Mouse (Mus musculus) thymus, postnatal 36 days (tissue): ENCODE data around the gene Spats2.
"Not testable (repeated sequence)": the region's sequence is repeated elsewhere in the genome, so short reads cannot be mapped to it uniquely, and the experiment has no call there.

ENCODE experiments used
- DNase-seq, 2 experiments: peaks; one replicate each; pipeline ENCODE4 v3.0.0; 2022; ENCODE audit warnings: mixed read lengths in 2 of 2

Gene Spats2

DNA sequence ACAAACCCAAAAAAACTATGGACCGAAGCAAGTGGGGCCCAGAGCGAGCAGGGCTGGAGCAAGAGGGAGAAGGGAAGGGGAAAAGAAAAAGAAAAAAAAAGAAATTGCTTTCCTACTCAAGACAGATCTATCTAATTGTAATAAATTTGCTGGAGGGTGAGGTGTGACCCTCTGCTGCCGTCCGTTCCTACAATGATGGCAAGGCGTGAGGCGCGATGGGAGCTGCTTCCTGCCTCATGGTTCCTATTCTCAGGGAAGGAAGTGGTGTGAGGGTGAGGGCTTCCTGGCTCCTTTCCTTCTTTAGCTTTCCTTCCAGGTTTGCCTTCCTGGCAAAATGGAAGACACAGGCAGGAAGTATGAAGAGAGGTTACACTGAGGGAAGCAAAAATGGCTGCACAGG is 24.8 kb downstream of the Spats2 start:
- DNase-seq, result no peak

DNA sequence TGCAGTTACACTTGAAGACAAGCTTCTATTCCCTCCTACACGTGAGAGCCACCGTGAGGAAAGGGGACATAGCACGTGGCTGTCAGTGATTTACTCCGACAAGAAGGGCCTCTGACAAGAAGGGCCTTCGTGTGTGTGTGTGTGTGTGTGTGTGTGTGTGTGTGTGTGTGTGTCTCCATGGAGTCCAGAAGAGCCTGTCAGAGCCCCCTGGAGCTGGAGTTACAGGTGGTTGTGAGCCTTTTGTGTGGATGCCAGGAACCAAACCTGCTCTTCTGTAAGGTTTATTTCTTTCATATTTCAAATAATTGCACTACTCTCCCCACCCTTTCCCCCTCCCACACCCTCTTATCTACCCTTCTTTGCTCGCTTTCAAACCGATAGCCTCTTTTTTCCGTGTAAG is 25.6 kb downstream of the Spats2 start:
- DNase-seq, result no peak

DNA sequence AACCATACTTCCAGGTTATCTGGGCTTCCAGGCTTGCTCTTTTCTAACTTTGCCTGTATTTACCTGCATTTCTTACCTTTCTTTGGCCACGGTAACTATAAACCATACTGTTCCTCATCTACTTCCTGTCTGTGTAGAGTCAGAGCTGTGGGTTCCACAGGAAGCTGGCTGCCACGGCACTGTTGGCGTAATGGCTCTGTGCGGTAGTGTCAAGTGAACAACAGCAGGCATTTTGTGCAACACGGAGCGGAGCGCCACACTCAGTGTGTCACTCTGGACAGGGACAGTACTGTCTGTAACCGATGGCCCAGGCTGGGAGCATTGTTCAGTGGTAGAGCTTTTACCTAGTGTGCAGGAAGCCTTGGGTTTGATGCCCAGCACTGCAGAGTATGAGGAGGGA is 27.8 kb downstream of the Spats2 start:
- peak in 1 of 2 experiments; percentile 23 for DNase-seq

DNA sequence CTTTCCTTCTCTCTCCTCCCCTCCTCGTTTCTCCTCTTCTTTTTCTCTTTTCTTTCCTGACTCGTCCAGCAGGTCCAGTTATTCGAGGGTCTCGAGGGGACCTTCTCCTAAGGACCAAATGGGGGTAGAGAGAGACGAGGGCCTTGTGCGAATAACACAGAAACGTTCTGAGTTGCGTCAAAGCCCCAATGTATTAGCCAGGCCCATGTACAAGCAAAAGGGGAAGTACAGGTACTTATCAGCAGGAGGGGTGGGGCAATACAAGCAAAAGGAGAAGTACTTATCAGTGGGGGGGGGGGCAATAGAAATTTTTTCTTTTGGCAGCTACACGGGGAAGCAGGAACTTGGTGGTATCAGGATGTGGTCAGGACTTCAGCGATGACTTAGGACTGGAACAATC is 28.8 kb downstream of the Spats2 start:
- not testable (repeated sequence) for DNase-seq

DNA sequence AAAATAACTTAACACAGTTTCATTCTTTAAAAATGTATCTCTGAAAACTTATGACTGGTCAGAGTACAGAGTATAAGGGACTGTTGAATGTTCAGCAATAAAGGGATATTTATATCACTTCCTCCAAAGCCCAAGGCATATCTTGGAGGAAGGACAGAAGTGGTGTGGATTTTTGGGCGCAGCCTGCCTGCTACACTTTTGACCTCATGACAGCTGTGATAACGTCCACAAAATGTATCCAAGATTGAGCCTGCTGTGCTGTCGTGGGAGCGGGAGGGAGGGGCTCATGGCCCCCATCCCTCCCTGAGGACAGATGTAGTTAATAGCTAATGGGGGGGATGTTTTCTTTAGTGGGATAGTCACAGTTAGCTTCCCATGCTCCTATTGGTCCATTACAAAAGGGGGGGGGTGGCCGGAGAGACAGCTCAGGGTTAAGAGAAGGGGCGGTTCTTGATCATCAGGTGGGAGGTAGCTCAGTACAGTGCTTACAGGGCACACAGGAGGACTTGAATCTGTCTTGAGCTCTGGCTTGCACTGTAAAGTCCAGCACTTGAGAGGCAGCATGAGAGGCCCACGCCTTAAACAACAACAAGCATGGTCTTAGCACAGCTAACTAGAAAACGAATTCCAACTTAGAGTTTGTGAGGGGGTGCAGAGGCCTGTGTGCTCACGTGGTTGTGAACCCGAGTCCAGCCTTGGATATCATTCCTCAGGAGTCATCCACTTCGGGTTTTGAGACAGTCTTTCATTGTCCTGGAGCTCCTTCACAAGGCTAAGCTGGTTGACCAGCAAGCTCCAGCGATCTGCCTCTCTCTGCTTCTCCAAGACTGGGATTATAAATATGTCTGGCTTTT is 38.0 kb downstream of the Spats2 start:
- no peak for DNase-seq

DNA sequence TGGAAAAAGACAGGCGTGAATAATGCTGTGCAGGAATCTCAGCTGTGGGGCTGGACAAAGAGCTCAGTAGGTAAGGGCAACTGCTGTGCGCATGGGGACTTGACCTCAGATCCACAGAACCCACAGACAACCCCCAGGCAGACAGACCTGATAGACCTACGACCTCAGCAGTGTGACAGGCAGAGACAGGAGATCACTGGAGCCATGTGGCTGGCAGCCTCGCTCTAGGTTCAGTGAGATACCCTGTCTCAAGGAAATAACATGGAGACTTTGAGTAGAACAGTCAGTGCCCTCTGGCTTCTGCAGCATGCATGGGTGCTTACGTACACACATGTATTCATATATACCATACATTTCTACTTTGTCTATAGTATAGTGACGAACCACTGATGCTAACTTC is 46.4 kb downstream of the Spats2 start:
- DNase-seq, result no peak

DNA sequence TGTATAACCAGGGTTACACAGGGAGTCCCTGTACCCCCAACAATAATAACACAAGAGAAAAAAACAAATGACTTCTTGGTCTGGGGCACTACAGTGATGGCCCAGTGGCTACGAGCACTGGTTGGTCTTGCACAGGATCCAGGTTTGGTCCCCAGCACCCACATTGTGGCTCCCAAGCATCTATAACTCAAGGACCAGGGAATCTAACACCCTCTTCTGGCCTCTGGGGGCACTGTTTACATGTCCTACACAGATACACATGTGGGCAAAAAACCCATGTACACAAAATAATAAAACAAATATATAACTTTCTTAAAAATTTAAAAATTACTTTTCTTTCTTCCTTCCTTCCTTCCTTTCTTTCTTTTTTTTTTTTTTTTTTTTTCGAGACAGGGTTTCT is 53.9 kb downstream of the Spats2 start:
- no peak for DNase-seq

DNA sequence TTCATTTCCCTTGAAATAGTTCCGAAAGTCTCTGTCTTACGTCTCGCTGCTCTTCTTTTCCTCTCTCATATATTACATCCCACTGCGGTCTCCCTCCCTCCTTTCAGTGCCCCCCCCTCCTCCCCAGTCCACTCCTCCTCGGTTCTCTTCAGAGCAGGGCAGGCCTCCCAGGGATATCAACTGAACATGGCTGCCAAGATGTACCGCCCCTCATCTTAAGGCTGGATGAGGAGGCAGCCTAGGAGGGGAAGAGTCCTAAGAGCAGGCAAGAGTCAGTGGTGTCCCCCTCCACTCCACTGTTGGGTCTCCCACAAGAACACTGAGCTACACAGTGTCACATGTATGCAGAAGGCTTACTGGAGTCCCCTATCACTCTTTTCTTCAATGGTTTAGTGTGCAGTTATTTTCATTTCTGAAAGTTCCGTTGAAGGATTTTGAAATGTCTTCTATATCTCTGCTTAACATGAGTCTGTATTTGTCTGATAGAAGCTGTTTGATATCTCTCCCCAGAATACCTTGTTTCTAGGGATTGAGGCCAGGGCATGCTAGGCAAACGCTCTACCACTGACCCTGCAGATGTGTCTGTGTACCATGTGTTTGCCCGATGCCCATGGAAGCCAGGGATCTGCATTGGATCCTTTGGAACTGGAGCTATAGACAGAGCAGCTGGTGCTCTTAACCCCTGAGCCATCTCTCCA is 58.6 kb downstream of the Spats2 start:
- no peak for DNase-seq

DNA sequence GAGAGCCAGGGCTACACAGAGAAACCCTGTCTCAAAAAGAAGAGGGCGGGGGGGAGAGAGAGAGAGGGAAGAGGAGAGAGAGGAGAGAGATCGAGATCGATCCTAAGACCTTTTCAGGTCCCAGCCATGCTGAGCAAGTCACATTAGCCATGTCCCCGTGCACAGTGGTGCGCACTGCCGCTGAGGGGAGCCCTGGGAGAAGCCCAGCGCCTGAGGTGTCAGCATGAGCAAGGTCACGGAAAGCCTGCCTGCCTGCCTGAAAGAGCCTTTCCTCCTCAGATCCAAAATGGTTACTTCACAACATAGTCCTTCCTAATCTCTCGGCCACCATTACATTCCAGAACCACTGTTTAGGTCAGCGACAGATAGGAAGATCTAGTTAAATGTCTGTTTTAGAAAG is 68.6 kb downstream of the Spats2 start:
- DNase-seq, result no peak

DNA sequence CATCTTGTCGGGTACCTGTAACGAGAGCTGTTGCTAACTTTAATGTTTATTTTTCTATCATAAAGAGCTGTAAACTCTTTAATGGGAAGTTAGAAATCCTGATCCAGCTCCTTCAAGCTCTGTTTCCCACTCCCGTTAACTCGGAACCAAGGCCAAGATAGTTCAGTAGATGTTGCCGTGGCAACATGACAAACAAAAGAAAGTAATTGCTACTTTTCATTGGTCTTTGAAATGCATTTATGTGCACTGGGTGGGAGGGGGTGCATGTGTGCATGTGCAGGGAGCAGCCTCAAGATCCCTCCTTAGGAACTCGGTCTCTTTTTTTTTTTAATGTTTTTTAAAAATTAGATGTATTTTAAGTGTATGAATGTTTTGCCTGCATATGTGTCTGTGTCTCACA is 69.3 kb downstream of the Spats2 start:
- no peak for DNase-seq

DNA sequence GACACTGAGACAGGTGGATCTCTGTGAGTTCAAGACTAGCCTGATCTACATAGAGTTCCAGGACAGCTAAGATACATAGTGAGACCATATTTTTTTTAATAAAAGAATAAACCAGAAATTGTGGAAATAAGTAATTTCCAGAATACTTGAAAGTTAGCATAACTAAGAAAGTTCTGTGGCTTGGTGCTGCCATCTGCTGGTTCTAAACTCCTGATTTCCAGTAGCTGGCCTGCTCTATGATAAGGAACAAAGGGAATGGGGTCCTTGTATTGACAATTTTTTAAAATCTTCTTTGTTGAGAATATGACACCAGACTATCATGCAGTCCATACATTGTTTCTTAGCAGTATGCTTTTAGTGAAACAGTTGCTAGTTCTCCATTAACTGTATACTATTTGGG is 73.0 kb downstream of the Spats2 start:
- peak in 1 of 2 experiments; percentile 22 for DNase-seq

DNA sequence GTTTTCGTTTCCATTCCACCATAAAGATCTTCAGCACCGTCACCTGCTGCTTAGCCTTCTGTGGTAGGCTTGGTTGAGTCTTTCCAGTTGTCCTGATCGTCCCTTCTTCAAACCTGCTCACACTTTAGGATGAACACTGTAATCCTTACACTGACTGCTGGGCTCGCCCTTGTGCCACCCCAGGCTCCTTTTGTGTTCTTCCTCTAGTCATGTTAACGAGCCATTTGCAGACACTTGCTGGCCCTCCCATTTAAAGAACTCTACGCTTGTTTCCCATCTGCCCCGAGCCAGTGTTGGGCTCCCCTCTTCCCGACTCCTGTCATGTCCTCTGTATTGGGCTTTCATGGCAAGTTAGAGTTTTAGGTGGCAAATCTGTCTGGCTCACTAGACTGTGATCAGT is 80.2 kb downstream of the Spats2 start:
- DNase-seq, result no peak

DNA sequence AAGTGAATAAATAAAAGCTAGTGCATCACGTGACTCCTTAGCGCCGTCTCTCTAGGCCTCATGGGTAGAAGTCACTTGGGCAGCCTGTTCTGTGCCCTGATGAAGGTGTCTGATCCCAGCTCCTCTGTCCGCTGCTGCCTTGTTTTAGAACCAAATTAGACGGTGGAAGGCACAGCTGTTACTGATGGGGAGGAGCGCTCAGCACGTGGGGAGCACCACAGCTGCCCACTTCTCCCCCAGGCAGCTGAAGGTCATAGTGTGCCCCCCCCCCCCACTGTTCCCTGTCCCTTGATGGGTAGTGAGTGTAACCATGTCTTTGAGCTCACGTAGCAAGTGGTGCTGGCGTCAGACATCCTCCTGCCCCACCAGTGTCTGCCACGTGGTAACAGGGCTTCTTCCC is 87.5 kb downstream of the Spats2 start:
- DNase-seq, result no peak

DNA sequence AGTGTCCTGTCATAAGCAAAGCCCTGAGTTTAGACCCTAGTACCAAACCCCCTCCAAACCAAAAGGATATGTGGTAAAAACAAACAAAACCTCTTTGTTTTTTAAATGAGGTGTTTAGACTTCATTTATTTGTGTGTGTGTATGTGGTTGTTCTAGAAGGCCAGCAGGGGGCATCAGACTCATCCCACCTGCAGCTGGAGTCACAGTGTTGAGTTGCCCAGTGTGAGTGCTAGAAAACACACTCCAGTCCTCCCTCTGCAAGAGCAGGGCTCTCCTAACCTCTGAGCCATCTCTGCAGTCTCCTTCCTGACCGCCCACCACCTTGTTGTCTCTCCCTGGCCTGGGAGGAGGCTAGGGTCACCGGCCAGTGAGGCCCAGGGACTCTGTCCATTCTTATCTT is 89.2 kb downstream of the Spats2 start:
- DNase-seq, result peak; percentile 41 to 42

DNA sequence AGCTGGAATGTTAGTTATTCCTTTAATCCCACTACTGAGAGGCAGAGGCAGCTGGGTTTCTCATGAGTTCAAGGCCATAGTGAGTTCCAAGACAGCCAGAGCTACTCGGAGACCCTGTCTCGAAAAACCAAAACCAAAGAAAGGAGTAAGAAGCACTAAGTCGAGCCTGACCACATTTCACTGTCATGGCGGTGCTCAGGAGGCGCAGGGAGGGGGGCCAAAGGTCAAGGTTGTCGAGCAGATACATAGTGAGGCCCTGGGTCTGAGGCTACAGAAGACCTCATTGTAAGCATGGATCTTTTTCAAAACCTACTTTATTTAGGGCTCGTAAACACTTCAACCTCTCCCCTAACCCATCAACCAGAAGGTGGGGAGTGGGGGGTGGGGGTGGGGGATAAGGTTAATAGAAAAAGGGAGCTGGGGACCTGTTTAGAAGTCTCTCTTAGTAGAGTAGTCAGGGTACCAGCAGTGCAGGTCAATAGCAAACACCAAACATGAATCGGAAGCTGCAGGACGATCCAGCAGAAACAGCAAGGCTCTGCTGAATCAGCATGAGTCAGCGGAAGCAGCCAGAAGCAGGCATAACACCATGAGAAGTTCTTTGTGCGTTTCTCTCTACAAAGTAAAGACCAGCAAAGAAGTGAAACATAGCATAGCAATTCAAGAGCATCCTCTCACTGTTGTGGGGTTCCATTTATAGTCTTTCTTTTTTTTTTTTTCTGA is 90.2 kb downstream of the Spats2 start:
- DNase-seq, result no peak

DNA sequence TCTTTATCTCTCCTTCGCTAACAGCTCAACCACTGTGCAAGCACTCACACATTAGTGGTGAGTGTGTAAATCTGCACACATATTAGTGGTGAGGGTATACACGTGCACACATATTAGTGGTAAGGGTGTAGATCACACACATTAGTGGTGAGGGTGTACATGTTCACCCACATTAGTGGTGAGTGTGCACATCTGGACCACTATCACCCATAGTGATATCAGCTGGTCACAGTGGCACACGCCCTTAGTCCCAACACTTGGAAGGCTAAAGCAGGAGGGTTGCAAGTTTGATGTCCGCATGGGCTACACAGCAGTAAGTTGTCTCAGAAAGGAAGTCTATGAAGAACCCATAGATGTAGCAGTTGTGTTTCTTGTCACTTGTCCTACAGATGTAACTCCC is 91.9 kb downstream of the Spats2 start:
- DNase-seq, result no peak

DNA sequence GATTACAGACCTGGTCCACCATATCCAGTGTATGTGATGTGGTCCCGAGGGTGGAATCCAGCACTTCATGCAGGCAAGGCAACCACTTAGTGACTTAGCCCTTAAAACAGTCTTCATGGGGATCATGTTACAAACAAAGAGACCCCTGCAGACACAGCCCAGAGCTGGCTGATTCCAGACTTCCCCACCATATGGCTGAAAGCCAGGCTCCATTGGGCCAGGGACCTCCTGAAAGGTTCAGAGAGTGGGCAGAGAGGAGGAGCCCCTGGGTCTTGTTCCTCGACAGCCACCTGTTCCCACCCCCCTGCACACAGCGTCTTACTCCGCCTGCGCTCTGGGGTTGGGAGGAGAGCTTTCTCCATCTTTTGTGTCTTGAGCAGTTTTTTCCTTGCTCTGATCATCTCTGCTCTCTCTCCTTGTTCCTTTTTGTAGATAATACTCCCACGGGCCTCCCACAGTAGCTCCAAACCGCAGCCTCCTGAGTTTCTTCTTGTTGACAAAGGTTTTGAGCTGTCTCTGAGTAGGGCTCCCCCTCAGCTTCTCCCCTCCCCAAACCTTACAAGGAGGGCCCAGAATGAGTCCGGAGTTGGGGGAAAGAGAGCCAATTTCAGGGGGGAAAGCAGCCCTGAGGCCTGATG is 95.7 kb downstream of the Spats2 start:
- no peak for DNase-seq

DNA sequence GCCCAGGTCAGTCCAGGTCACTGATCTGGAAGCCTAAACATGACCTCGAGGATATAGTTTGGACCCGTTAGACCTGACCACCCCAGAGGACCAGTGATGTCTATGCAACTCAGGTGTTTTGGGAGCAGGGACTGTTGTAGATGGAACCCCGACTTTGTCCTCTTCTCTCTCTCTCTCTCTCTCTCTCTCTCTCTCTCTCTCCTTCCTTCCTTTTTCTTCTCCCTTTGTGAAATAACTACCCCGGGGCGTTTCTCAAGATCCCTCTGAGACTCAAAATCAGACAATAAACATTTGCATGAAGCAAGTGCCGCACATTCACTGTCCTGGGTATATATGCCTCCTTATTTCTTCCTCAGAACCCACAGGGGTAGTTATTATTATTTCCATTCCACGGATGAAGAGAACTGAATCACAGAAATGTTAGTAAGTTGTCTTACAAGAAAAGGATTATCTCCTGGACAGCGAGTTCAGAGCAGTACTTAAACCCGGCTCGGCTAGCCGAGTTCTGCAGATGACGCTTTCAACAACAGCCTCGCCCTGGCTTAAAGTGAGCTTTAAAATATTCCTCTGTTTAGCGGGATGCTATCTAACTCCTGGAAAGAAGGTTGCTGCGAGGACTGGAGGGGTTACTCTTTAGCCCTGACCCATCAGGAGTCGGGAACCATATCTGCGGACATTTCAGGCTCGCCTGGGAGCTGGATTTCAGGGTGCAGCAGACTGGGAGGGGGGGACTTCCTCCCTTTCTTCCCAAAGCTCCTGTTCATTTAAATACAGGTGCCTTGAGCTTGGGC is 97.3 kb downstream of the Spats2 start:
- no peak for DNase-seq

DNA sequence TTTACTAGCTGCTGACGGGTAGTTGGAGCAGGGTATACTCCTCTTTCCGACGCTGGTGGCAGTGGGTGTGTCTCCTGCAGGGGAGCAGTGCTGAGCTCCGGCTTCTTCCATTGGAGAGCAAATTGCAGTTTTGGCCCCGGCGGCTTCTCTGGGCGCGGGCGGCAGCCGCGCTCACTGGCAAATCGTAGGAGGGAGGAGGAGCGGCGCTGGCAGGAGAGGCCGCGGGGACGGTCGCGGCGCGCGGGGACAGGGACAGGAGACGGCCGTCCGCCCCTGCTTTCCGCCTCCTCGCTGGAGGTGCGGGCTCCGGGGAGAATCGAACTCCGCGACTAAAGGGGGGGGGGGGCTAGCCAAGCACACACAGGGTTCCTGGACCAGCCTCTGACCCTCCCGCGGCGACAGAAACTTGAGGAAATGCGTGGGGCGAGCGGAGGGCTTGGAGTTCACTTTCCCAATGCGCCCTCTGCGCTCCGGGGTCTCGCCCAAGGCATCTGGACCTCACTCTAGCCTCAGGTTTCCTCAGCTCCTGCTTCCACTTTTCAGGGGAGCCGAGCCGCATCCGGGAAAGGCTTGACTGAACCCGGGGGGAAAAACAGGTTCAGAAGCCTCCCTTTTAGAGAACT is 98.0 kb downstream of the Spats2 start:
- DNase-seq, result peak; percentile 51 to 59

DNA sequence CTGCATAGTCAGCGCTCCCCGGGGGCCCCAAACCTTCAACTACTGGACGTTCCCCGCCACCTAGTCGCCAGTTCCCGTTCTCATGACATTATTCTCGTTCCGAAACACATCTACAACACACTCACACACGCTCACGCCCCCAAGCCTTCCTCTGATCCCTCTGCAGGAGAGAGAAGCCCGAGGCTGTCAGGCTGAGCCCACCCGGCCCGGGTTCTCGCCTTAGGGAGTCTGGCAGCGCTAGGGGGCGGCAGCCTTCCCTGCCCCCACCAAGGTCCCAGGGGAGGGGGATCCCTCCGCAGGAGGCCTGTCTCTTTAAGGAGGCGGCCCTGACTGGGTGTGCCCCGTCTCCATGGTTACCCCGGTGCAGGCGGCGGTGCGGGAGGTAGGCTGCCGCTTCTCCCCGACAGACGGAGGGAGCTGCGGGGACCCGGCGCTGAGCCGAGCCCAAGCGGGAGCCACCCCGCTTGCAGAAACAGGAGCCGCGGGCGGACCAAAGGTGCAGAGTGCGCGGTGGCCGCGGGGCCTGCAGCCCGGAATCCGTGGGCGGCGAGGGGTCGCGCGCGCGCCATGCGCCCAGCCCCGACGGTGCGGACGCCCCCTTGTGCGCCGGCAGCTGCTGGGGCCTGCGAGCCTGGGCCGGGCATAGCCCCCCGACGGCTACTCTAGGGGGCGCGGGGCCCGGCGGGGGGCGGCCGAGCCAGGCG is 98.6 kb downstream of the Spats2 start, which contains the start of gene Kcnh3:
Gene Kcnh3, plus strand, starts transcription at position 654 of the 704 bp plus-strand sequence.
- DNase-seq, result peak; percentile 77 to 88
